Mouse (Mus musculus): Measurements from ENCODE around the gene Bex4. TPM values are rescaled to one million over a fixed set of nuclear protein-coding genes. Genes with fewer than 3 reads are reported as not detected.

Bex4 gene
- polyA plus RNA-seq (2014; fragmentation: Illumina TruSeq; extraction: RNeasy Lipid Tissue Mini Kit (QIAGEN cat#74804); ENCODE audit: low read depth, low replicate concordance): 82.3 TPM

GRCm38 (mm10) chrX:136138827-136139639 lies at the start of gene Bex4:
TSS of gene Bex4 (plus strand) at chrX:136138996.

GRCm38 (mm10) chrX:136172118-136172551 lies 33.3 kb downstream of the Bex4 start, which contains the start of gene Tceal8:
TSS of gene Tceal8 (minus strand) at chrX:136172342.

Other genes starting within 250 kb of the Bex4 start
- gene Arxes2, start 145.2 kb upstream of the Bex4 start, polyA plus RNA-seq (2014; fragmentation: Illumina TruSeq; extraction: RNeasy Lipid Tissue Mini Kit (QIAGEN cat#74804); ENCODE audit: low read depth, low replicate concordance): 70.2 TPM
- gene Arxes1, start 105.6 kb upstream of the Bex4 start, polyA plus RNA-seq (2014; fragmentation: Illumina TruSeq; extraction: RNeasy Lipid Tissue Mini Kit (QIAGEN cat#74804); ENCODE audit: low read depth, low replicate concordance): 12.8 TPM
- gene Bex2, start 70.8 kb upstream of the Bex4 start, polyA plus RNA-seq (2014; fragmentation: Illumina TruSeq; extraction: RNeasy Lipid Tissue Mini Kit (QIAGEN cat#74804); ENCODE audit: low read depth, low replicate concordance): 63.2 TPM
- gene Nxf3, start 53.7 kb upstream of the Bex4 start, polyA plus RNA-seq (2014; fragmentation: Illumina TruSeq; extraction: RNeasy Lipid Tissue Mini Kit (QIAGEN cat#74804); ENCODE audit: low read depth, low replicate concordance): 52.5 TPM
- 106 TPM for gene Tceal8, start 33.3 kb downstream of the Bex4 start, polyA plus RNA-seq (2014; fragmentation: Illumina TruSeq; extraction: RNeasy Lipid Tissue Mini Kit (QIAGEN cat#74804); ENCODE audit: low read depth, low replicate concordance)
- gene Tceal5, start 64.9 kb downstream of the Bex4 start, polyA plus RNA-seq (2014; fragmentation: Illumina TruSeq; extraction: RNeasy Lipid Tissue Mini Kit (QIAGEN cat#74804); ENCODE audit: low read depth, low replicate concordance): 5.2 TPM
- gene Tceal7, start 75.8 kb downstream of the Bex4 start, polyA plus RNA-seq (2014; fragmentation: Illumina TruSeq; extraction: RNeasy Lipid Tissue Mini Kit (QIAGEN cat#74804); ENCODE audit: low read depth, low replicate concordance): not detected
- gene Bex1, start 76.5 kb downstream of the Bex4 start, polyA plus RNA-seq (2014; fragmentation: Illumina TruSeq; extraction: RNeasy Lipid Tissue Mini Kit (QIAGEN cat#74804); ENCODE audit: low read depth, low replicate concordance): 11.0 TPM
- gene Tceal9, start 106.1 kb downstream of the Bex4 start, polyA plus RNA-seq (2014; fragmentation: Illumina TruSeq; extraction: RNeasy Lipid Tissue Mini Kit (QIAGEN cat#74804); ENCODE audit: low read depth, low replicate concordance): 168 TPM
- gene Bex3, start 131.3 kb downstream of the Bex4 start, polyA plus RNA-seq (2014; fragmentation: Illumina TruSeq; extraction: RNeasy Lipid Tissue Mini Kit (QIAGEN cat#74804); ENCODE audit: low read depth, low replicate concordance): 130 TPM